Mouse (Mus musculus) embryonic facial prominence, embryonic 11.5 days (tissue): ENCODE data around the gene Mprip. TPM values are rescaled to one million over a fixed set of nuclear protein-coding genes. Genes with fewer than 3 reads are reported as not detected.

Source experiments
- ATAC-seq: fragments of 200-750 bp; cut with Nextera tagmentation; replicated peaks from 2 replicates; pipeline ENCODE4 v1.8.0; 2017; ENCODE audit warnings: low read depth; ENCODE audit not compliant: insufficient number of reproducible peaks, low FRiP score, low TSS enrichment
- DNase-seq: peaks from one replicate; pipeline ENCODE4 v3.0.0-alpha.2; 2015; ENCODE audit warnings: low spot score
- H3K27ac ChIP-seq: fragments of 300-500 bp; sonication (generic); replicated peaks from 2 replicates; pipeline ENCODE4 v1.5.1; 2014; ENCODE audit warnings: mild to moderate bottlenecking, low read depth, low read length, control low read depth
- H3K27me3 ChIP-seq: fragments of 300-500 bp; sonication (generic); 2 replicates; pipeline ENCODE4 v1.6.1; 2014; ENCODE audit warnings: mild to moderate bottlenecking, low read length, moderate library complexity, mixed read lengths; ENCODE audit not compliant: control insufficient read depth, insufficient read depth
- H3K36me3 ChIP-seq: fragments of 300-500 bp; sonication (generic); replicated peaks from 2 replicates; pipeline ENCODE4 v1.6.1; 2014; ENCODE audit warnings: low read depth, mild to moderate bottlenecking, low read length, moderate library complexity, mixed read lengths; ENCODE audit not compliant: control insufficient read depth, insufficient read depth
- H3K4me1 ChIP-seq: fragments of 300-500 bp; sonication (generic); 2 replicates; pipeline ENCODE4 v1.6.1; 2014; ENCODE audit warnings: low read length, mixed read lengths; ENCODE audit not compliant: control insufficient read depth, insufficient read depth
- H3K4me2 ChIP-seq: fragments of 300-500 bp; sonication (generic); 2 replicates; pipeline ENCODE4 v1.6.1; 2014; ENCODE audit warnings: low read depth, mild to moderate bottlenecking, control low read depth, low read length, moderate library complexity
- H3K4me3 ChIP-seq: fragments of 300-500 bp; sonication (generic); 2 replicates; pipeline ENCODE4 v1.5.1; 2014; ENCODE audit warnings: low read depth, low read length, control low read depth
- H3K9ac ChIP-seq: fragments of 300-500 bp; sonication (generic); replicated peaks from 2 replicates; pipeline ENCODE4 v1.6.1; 2014; ENCODE audit warnings: mild to moderate bottlenecking, control low read depth, low read length
- H3K9me3 ChIP-seq: fragments of 300-500 bp; sonication (generic); replicated peaks from 2 replicates; pipeline ENCODE4 v1.6.1; 2016; ENCODE audit warnings: mild to moderate bottlenecking, low read length, inconsistent platforms, mixed read lengths; ENCODE audit not compliant: control insufficient read depth
- WGBS: fragments of 180-500 bp; shearing (Covaris S2); extraction: QIAGEN DNeasy Blood & Tissue Kit; methylation state at CpG from one replicate; pipeline ENCODE4 v1.1.7; 2014; 5-methylcytosine and 5-hydroxymethylcytosine counted together
- polyA plus RNA-seq: library from polyadenylated mRNA; unstranded; fragments of >200 nt; fragmentation: Nextera tagmentation; extraction: Ambion mirVana; gene quantifications from 2 replicates; pipeline ENCODE4 v1.2.1, GENCODE M21; 2014

Mprip gene
- polyA plus RNA-seq, 1 experiment from 2014 or later, result 64.8 TPM

DNA sequence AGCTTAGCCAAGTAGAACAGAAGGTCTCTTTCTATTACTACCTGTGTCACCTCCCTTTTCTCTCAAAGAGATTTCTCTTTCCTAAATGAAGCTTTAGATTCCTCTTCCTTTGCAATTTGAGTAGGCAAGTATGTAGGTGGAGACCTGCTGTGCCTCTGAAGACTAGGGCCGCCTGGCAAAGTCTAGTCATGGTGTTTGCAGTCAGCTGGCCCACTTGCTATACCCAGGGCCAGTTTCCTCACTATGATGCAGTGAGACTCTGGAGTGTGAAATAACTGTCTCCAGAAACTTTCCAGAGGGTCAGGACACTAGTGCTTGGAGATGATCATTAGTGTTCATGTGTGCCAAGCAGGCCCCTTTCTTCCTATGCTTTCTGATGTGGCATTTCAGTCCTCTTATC lies 36.5 kb downstream of the Mprip start:
- no peaks in the 10 kb centered on the region; the same call in 1 of the 2 replicates for H3K36me3 ChIP-seq
- no peak overlapping the region for H3K4me3 ChIP-seq
- WGBS, result 86% methylated on average over 1 of the region's 1 CpGs
- no peaks in the 10 kb centered on the region for H3K27me3 ChIP-seq
- H3K27ac ChIP-seq, result no peak overlapping the region
- H3K4me2 ChIP-seq, result no peak overlapping the region
- H3K9me3 ChIP-seq, result no peaks in the 10 kb centered on the region
- no peaks in the 10 kb centered on the region for H3K4me1 ChIP-seq
- no peak overlapping the region for H3K9ac ChIP-seq
- ATAC-seq (no peak), DNase-seq (no peak)

DNA sequence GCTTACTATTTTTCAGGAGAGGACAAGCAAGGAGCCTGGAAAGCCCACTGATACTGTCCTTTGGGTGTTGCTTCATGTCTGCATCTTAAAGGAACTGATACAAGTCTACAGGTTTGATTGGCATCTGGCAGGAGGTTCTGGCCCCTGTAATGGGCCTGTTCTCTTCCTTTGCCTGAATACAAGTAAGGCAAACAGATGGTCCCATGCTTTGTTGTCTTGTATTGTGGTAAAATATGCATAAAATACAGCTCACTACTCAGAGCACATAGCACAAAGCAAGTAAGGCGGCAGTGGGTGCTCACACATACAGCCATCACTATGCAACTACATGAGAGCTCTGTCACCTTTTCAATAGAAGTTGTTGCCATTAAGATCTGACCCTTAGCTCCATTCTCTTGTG lies 39.7 kb downstream of the Mprip start:
- DNase-seq (no peak), ATAC-seq (no peak)
- Histone ChIP-seq H3K9ac (no peak overlapping the region), H3K4me2 (no peak overlapping the region), H3K27me3 (no peaks in the 10 kb centered on the region), H3K27ac (no peak overlapping the region), H3K36me3 (no peaks in the 10 kb centered on the region; the same call in 1 of the 2 replicates), H3K9me3 (no peaks in the 10 kb centered on the region), H3K4me1 (no peaks in the 10 kb centered on the region), H3K4me3 (no peak overlapping the region)
- 96% methylated on average over 1 of the region's 1 CpGs for WGBS

DNA sequence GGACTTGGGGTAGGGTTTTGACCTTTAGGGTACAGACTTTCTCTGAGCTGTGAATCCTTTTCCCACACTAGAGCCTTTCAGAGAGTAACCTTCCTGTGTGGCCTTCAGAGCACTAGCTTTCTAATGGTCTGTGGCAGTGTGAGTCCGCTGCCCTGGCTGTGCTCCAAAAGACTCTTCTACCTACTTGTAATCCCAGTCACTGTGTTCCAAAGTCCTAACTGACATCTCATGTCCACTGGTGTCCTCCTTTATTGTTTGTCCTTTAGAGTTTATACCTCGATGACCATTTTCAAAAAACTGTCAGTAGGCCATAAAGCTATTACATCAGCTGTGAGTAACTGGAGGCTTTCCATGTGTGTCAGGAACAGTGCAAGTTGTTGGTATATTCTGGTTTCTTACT lies 44.0 kb downstream of the Mprip start:
- no peak for DNase-seq
- Histone ChIP-seq H3K9me3 (no peaks in the 10 kb centered on the region), H3K9ac (no peak overlapping the region), H3K4me1 (peaks cover 6% of the 10 kb centered on the region; the same call in 1 of the 2 replicates), H3K36me3 (no peaks in the 10 kb centered on the region), H3K27ac (no peak overlapping the region), H3K27me3 (no peaks in the 10 kb centered on the region), H3K4me2 (no peak overlapping the region), H3K4me3 (no peak overlapping the region)
- ATAC-seq, result no peak
- WGBS, result 87% methylated on average over 2 of the region's 2 CpGs

DNA sequence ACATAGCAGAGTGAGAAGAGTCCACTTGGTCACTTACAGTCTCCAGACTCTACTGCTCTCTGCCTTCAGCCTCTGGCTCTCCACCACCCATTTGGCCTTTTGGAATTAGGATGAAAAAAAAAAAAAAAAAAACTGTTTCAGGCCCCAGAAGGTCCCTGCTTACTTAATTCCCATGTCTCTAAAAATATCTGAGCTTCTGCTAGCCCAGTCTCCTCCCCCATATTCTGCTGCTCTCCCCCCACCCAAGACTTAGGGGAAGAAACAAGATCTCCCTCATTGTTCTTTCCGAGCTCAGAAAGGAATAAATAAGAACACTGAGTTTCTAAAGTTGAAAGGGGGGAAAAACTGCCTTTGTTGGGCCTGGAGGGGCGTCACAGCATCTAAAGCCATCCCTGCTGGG lies 46.4 kb downstream of the Mprip start:
- H3K4me1 ChIP-seq, result peaks cover 6% of the 10 kb centered on the region; the same call in 1 of the 2 replicates
- H3K9me3 ChIP-seq, result no peaks in the 10 kb centered on the region
- DNase-seq (no peak), ATAC-seq (no peak)
- no peak overlapping the region for H3K4me2 ChIP-seq
- H3K36me3 ChIP-seq, result no peaks in the 10 kb centered on the region
- H3K4me3 ChIP-seq, result no peak overlapping the region
- H3K9ac ChIP-seq, result no peak overlapping the region
- H3K27me3 ChIP-seq, result no peaks in the 10 kb centered on the region
- H3K27ac ChIP-seq, result peak overlapping the region; percentile 71
- 31% methylated on average over 2 of the region's 2 CpGs for WGBS

DNA sequence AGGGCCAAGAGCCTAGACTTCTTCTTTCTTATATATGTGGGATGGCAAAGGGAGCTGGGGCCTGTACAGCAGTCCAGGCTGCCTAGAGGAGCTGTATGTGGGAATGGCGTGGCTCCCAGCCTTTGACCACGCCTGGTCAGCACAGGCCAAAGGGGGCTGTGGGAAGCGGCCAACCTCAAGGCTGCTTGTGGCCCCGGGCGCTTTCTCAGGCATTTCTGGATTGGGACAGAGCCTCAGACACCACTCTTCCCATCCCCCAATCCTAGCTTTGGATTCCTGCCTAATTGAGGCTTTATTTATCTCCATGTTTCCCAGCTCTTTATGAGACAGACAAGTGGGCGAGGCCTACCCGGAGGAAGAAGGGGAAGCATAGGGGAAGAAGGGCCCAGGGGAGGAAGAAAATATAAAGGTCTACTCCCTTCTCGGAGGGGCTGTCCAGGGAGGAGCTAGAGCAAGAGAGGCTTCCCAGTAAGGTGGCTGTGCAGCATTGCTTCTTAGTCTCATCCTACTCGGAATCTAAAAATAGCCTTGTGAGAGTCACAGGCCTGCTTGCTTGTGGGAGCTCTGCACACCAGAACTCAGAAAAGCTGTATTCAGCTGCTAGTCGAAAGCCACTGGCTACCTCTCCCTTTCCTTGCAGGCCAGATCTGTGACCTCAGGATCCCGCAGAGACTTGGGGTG lies 47.0 kb downstream of the Mprip start:
- Histone ChIP-seq H3K9ac (no peak overlapping the region), H3K4me2 (0 out of 2 replicates have a peak overlapping the region, but pooled peaks have one; percentile 3), H3K36me3 (no peaks in the 10 kb centered on the region), H3K4me3 (no peak overlapping the region), H3K9me3 (no peaks in the 10 kb centered on the region), H3K27ac (peak overlapping the region; percentile 71), H3K4me1 (peaks cover 6% of the 10 kb centered on the region; the same call in 1 of the 2 replicates), H3K27me3 (no peaks in the 10 kb centered on the region)
- 33% methylated on average over 11 of the region's 11 CpGs for WGBS
- ATAC-seq (no peak), DNase-seq (peak; percentile 52)

DNA sequence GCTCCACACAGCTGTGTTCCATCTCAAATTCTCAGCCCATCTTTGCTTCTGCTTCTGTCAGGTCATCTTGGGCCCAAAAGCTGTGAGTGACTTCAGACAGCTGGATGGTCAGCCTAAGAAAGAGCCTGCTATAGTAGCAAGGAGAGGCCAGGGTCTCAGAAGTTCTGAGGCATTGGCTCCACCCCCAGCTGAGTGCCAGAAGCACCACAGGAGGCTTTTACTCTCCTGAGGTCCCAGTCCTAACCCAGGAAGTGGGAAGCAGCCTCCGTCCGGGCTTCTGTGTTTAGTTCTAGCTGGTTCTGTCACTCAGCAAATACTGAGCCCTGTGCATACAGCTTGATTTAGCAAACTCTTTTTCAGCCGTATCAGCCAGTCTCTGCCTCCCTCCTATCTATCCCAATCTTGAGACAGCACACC lies 54.3 kb downstream of the Mprip start:
- DNase-seq, result no peak
- Histone ChIP-seq H3K4me1 (no peaks in the 10 kb centered on the region), H3K4me2 (no peak overlapping the region), H3K36me3 (no peaks in the 10 kb centered on the region), H3K4me3 (no peak overlapping the region), H3K27me3 (no peaks in the 10 kb centered on the region), H3K9ac (no peak overlapping the region), H3K27ac (no peak overlapping the region), H3K9me3 (no peaks in the 10 kb centered on the region)
- 75% methylated on average over 3 of the region's 3 CpGs for WGBS
- no peak for ATAC-seq

DNA sequence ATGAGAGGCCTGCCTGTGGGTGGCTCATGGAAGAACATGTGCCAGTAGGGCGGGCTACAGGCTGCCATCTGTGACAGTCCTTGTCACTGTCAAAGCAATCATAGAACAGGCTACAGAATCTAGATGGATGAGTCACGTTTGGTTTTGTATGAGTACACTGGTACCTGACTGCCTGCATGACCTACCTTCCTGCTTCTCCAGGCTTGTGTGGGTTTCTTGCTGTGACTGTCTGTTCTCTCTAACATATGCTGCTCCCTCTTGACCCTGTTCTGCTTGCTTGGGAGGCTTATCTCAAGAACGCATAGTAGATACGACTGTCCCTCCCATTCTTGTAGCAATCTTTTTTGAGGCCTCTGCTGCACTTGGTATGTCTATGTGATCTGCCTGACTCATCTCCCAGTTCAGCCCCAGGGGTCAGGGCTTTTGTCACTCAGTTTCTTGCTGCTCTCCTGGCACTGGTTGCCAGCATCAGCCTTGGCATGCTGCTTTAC lies 56.7 kb downstream of the Mprip start:
- 89% methylated on average over 4 of the region's 4 CpGs for WGBS
- ATAC-seq (no peak), DNase-seq (no peak)
- no peak overlapping the region for H3K4me2 ChIP-seq
- H3K4me1 ChIP-seq, result no peaks in the 10 kb centered on the region
- no peak overlapping the region for H3K4me3 ChIP-seq
- H3K36me3 ChIP-seq, result no peaks in the 10 kb centered on the region
- H3K9ac ChIP-seq, result no peak overlapping the region
- H3K27ac ChIP-seq, result no peak overlapping the region
- H3K9me3 ChIP-seq, result no peaks in the 10 kb centered on the region
- H3K27me3 ChIP-seq, result no peaks in the 10 kb centered on the region

DNA sequence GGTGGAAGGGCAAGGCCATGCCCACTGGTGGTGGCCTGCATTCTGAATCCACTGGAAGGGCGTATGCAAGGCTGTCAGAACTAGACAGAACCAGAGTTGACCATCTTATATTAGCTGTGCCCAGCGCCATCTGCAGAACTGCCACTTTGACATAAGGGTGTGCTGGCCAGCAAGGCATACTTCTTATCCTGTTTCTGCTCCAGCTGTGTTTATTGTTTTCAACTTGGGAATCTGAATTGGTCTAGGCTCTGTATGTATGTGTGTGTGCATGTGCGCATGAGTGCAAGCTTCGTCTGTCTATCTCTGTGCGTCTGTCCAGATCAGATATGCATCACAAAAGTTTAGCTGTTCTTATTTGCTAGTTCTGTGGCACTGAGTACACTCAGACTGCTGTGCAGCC lies 58.1 kb downstream of the Mprip start:
- no peak overlapping the region for H3K27ac ChIP-seq
- no peaks in the 10 kb centered on the region for H3K9me3 ChIP-seq
- H3K27me3 ChIP-seq, result no peaks in the 10 kb centered on the region
- H3K4me2 ChIP-seq, result no peak overlapping the region
- no peak overlapping the region for H3K9ac ChIP-seq
- no peaks in the 10 kb centered on the region for H3K36me3 ChIP-seq
- DNase-seq (no peak), ATAC-seq (no peak)
- H3K4me3 ChIP-seq, result no peak overlapping the region
- 90% methylated on average over 5 of the region's 5 CpGs for WGBS
- H3K4me1 ChIP-seq, result no peaks in the 10 kb centered on the region
